In genomic region chr14:25174402-25174801, GRCm38 (mm10) we compare ENCODE assay signal across 14 mouse cellular contexts.
DNase-seq lines count a peak whose midpoint lies in the region; ATAC-seq lines count a peak whose summit lies in the region.
"Had no signal": no experiment of that assay in that cellular context is flagged by ENCODE, and none has a peak within 500 bp of the region (broad histone marks: within the 10 kb centered on the region; RNA-seq: fewer than 3 reads in every experiment).

No protein-coding gene starts in this region.

- no peaks in the 10 kb centered on the region for H3K36me3 ChIP-seq in intestine, embryonic 16.5 days (ENCODE audit: control insufficient read depth, insufficient read depth, low read length)
- H3K36me3 ChIP-seq: G1E had no signal

- H3K4me2 ChIP-seq in intestine, embryonic 16.5 days (ENCODE audit: low read depth, low read length) = no peak overlapping the region
- H3K4me2 ChIP-seq: forebrain, embryonic 13.5 days had no signal

- H3K4me1 ChIP-seq in intestine, embryonic 16.5 days (ENCODE audit: control insufficient read depth, insufficient read depth, low read length) = peaks cover 14% of the 10 kb centered on the region
- H3K4me1 ChIP-seq: forebrain, embryonic 13.5 days had no signal

- H3K9ac ChIP-seq in intestine, embryonic 16.5 days (ENCODE audit: low read depth, low read length) = 0 out of 2 replicates have a peak overlapping the region, but pooled peaks have one; percentile 7
- H3K9ac ChIP-seq: forebrain, embryonic 13.5 days; liver, embryonic 14.5 days had no signal

- H3K27me3 ChIP-seq in intestine, embryonic 16.5 days (replicated peaks; ENCODE audit: control insufficient read depth, insufficient read depth, low read length) = no peaks in the 10 kb centered on the region
- H3K27me3 ChIP-seq: forebrain, embryonic 13.5 days had no signal

- no peaks in the 10 kb centered on the region for H3K9me3 ChIP-seq in intestine, embryonic 16.5 days (ENCODE audit: control insufficient read depth, low read length)
- H3K9me3 ChIP-seq: forebrain, embryonic 13.5 days had no signal

- 45% methylated on average over 2 of the region's 2 CpGs for WGBS in intestine, embryonic 16.5 days

- intact Hi-C loops in left cerebral cortex, postnatal 36 days (cut with DNase I) = no loop called here

- no peak overlapping the region for H3K4me3 ChIP-seq in intestine, embryonic 16.5 days (ENCODE audit: low read length)
- H3K4me3 ChIP-seq: forebrain, embryonic 13.5 days; myocyte had no signal

- peak; percentile 49 for ATAC-seq in intestine, embryonic 16.5 days
- ATAC-seq: forebrain, embryonic 13.5 days had no signal

- peak; percentile 21 for DNase-seq in embryo, embryonic 10 days (ENCODE audit: low spot score)
- no peak for DNase-seq in embryo, embryonic 9.5 days (ENCODE audit: extremely low spot score)
- peak; percentile 53 for DNase-seq in testis, postnatal 14 days (ENCODE audit: low spot score)
- DNase-seq in testis, postnatal 10 days (ENCODE audit: low spot score) = no peak
- DNase-seq in lung, postnatal 4 days = no peak
- DNase-seq in left cerebral cortex, postnatal 36 days (ENCODE audit: low spot score in 2 of 2) = no peak
- DNase-seq in layer of hippocampus, adult 8-10 months (ENCODE audit: low spot score in 2 of 2) = no peak
- DNase-seq: cerebellum, postnatal 36 days had no signal

- H3K27ac ChIP-seq in intestine, embryonic 16.5 days (ENCODE audit: low read length) = peak overlapping the region; percentile 19; the same call in 1 of the 2 replicates
- H3K27ac ChIP-seq: forebrain, embryonic 13.5 days; liver, embryonic 14.5 days; macrophage had no signal

Comparison
In these comparisons a context has a peak if more than half of its experiments do, and no peak if none do; other contexts are left out.
1. DNase-seq: peak in embryo, embryonic 10 days (single experiment) and testis, postnatal 14 days (single experiment); none in embryo, embryonic 9.5 days (single experiment), testis, postnatal 10 days (single experiment), lung, postnatal 4 days (0 of 2), left cerebral cortex, postnatal 36 days (0 of 2) and layer of hippocampus, adult 8-10 months (0 of 2).